Mouse (Mus musculus) heart, embryonic 14.5 days (tissue): Measurements from ENCODE around the gene Ckap5. TPM values are rescaled to one million over a fixed set of nuclear protein-coding genes. Genes with fewer than 3 reads are reported as not detected.
"Not testable (repeated sequence)": the region's sequence is repeated elsewhere in the genome, so short reads cannot be mapped to it uniquely, and the experiment has no call there.

Experiments
- ATAC-seq: fragments of 200-750 bp; cut with Nextera tagmentation; 2 replicates; pipeline ENCODE4 v1.8.0; 2017; ENCODE audit warnings: low read depth, moderate TSS enrichment; ENCODE audit not compliant: insufficient number of reproducible peaks, insufficient read depth, low FRiP score
- H3K27ac ChIP-seq, 2 experiments: fragments of 200-500 bp in 1 of 2; fragments of 300-500 bp in 1 of 2; sonication (generic) in 1 of 2; replicated peaks in 1 of 2; 2 replicates each; pipeline ENCODE4 v1.5.1; 2012 to 2014; ENCODE audit warnings: low read depth in 2 of 2, low read length in 2 of 2, control low read depth in 1 of 2, mild to moderate bottlenecking in 1 of 2, mixed read lengths in 1 of 2; ENCODE audit not compliant: control insufficient read depth in 1 of 2, insufficient read depth in 1 of 2
- H3K27me3 ChIP-seq: fragments of 300-500 bp; sonication (generic); 2 replicates; pipeline ENCODE4 v1.6.1; 2014; ENCODE audit warnings: mild to moderate bottlenecking, low read length, control low read depth; ENCODE audit not compliant: control insufficient read depth, insufficient read depth
- H3K36me3 ChIP-seq: fragments of 300-500 bp; sonication (generic); 2 replicates; pipeline ENCODE4 v1.6.1; 2014; ENCODE audit warnings: mild to moderate bottlenecking, control low read depth, low read length, mixed read lengths; ENCODE audit not compliant: control insufficient read depth, insufficient read depth
- H3K4me1 ChIP-seq, 2 experiments: fragments of 200-500 bp in 1 of 2; fragments of 300-500 bp in 1 of 2; sonication (generic) in 1 of 2; 2 replicates each; pipeline ENCODE4 v1.6.1; 2012 to 2014; ENCODE audit warnings: low read length in 2 of 2, control low read depth in 1 of 2, mixed read lengths in 1 of 2; ENCODE audit not compliant: control insufficient read depth in 2 of 2, insufficient read depth in 2 of 2
- H3K4me2 ChIP-seq: fragments of 300-500 bp; sonication (generic); 2 replicates; pipeline ENCODE4 v1.6.1; 2014; ENCODE audit warnings: mild to moderate bottlenecking, low read length
- H3K4me3 ChIP-seq, 2 experiments: fragments of 200-500 bp in 1 of 2; fragments of 300-500 bp in 1 of 2; sonication (generic) in 1 of 2; 2 replicates each; pipeline ENCODE4 v1.5.1; 2012 to 2014; ENCODE audit warnings: low read length in 2 of 2, mild to moderate bottlenecking in 2 of 2, control low read depth in 1 of 2, low read depth in 1 of 2, moderate library complexity in 1 of 2; ENCODE audit not compliant: control insufficient read depth in 1 of 2, insufficient read depth in 1 of 2
- H3K9ac ChIP-seq: fragments of 300-500 bp; sonication (generic); 2 replicates; pipeline ENCODE4 v1.6.1; 2014; ENCODE audit warnings: mild to moderate bottlenecking, low read length
- H3K9me3 ChIP-seq: fragments of 300-500 bp; sonication (generic); 2 replicates; pipeline ENCODE4 v1.6.1; 2016; ENCODE audit warnings: low read length, control low read depth; ENCODE audit not compliant: control insufficient read depth
- WGBS: fragments of 180-500 bp; shearing (Covaris S2); extraction: QIAGEN DNeasy Blood & Tissue Kit; methylation state at CpG from one replicate; pipeline ENCODE4 v1.1.7; 2014; 5-methylcytosine and 5-hydroxymethylcytosine counted together
- polyA plus RNA-seq: library from polyadenylated mRNA; unstranded; fragments of >200 nt; fragmentation: Nextera tagmentation; extraction: Ambion mirVana; gene quantifications from 2 replicates; pipeline ENCODE4 v1.2.1, GENCODE M21; 2014

The Ckap5 gene
- polyA plus RNA-seq = 63.5 and 68.2 TPM in 2 replicates

DNA sequence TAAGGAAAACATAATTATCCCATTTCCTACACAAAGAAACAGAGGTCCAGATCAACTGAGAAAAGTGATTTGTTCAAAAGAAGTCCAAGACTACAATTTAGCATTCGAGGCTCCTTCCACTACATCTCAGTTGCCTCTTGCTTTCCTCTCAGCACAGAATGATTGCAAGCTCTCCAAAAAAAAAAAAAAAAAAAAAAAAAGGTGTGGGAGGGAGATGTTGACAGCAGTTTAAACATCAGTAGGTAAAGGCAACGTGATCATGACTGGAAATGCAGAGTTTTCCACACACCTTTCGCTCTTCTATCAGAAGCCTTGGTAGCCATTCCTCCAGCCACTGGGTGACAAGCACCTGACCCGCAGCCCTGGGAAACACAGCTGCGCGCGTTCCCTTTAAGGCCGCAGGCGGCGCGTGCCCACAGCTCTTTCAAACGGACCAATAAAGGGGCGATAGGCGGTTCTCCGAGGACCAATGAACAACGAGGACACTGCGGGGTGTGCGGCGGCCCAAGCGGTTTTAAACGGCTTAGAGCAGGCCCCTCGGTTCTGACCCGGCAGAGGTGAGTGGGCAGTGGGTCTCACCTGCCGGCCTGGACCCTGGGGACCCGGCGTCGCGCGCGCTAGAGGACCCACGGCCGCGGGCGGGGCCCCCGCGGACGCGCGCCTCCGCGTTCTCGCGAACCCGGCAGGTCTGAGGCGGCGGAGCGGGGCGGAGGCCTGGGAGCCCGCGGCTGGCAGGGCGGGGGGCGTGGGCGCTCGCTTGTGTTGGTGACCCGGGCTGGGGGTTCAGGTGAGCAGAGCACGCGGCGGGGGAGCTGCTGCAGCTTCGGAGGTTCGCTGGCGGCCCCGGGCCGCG lies at the start of gene Ckap5:
TSS of gene Ckap5 (plus strand) at position 469 of the 853 bp plus-strand sequence.
- Histone ChIP-seq H3K9me3 (peaks cover 4% of the 10 kb centered on the region; the same call in 1 of the 2 replicates), H3K36me3 (peaks cover 4% of the 10 kb centered on the region; the same call in 1 of the 2 replicates), H3K27ac (peak within 1 kb of the TSS; percentile 75 to 80), H3K4me2 (peak within 1 kb of the TSS; percentile 81), H3K4me3 (peak within 1 kb of the TSS; percentile 96 to 99), H3K27me3 (no peaks in the 10 kb centered on the region), H3K9ac (peak within 1 kb of the TSS; percentile 96), H3K4me1 (peaks cover 0 to 16% of the 10 kb centered on the region in 2 experiments; a peak in 2 of 4 replicates)
- ATAC-seq = peak; percentile 96
- WGBS = 1% methylated on average over 58 of the region's 64 CpGs

GRCm38 (mm10) chr2:91476841-91477240 lies 49.7 kb upstream of the Ckap5 start:
- no peak for ATAC-seq
- Histone ChIP-seq H3K36me3 (peaks cover 84% of the 10 kb centered on the region), H3K4me1 (peaks cover 0 to 2% of the 10 kb centered on the region in 2 experiments; a peak in 2 of 4 replicates), H3K4me2 (no peak overlapping the region), H3K9me3 (no peaks in the 10 kb centered on the region), H3K9ac (no peak overlapping the region), H3K27me3 (no peaks in the 10 kb centered on the region), H3K4me3 (no peak overlapping the region), H3K27ac (no peak overlapping the region; a peak in 1 of 4 replicates)
- 78% methylated on average over 7 of the region's 7 CpGs for WGBS

GRCm38 (mm10) chr2:91480399-91480801 lies 46.2 kb upstream of the Ckap5 start:
- 0 out of 2 replicates have a peak, but pooled peaks have one; percentile 21 for ATAC-seq
- WGBS = 88% methylated on average over 9 of the region's 9 CpGs
- peaks cover 70% of the 10 kb centered on the region for H3K36me3 ChIP-seq

DNA sequence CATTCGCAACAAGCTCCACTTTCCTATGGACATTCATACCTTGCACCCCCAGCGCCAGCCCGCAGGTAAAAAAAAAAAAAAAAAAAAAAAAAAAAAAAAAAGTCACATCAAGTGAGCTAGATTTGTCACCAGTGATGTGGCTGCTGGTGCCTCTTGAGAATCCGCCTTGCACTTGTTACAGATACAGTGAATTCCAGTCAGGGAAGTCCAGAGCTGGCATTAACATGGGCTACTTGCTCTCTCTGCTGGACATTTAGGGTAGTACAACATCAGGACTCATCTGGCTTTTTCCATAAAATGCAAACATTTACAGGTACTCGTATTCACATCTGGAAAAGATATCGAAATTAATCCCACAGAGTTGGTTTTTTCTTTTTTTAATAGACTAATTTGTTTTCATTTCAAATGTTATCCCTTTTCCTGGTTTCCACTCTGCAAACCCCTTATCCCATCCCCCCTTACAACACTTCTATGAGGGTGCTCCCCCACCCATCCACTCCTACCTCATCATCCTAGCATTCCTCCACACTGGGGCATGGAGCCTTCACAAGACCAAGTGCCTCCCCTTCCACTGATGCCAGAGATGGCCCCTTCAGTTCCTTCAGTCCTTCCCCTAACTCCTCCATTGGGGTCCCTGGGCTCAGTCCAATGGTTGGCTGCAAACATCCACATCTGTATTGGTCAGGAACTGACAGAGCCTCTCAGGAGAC lies 45.6 kb upstream of the Ckap5 start:
- WGBS = 62% methylated on average over 6 of the region's 6 CpGs
- peaks cover 69% of the 10 kb centered on the region for H3K36me3 ChIP-seq
- no peak overlapping the region for H3K9ac ChIP-seq
- H3K27me3 ChIP-seq = no peaks in the 10 kb centered on the region
- no peak for ATAC-seq
- H3K27ac ChIP-seq = no peak overlapping the region
- peaks cover 0 to 2% of the 10 kb centered on the region in 2 experiments; a peak in 2 of 4 replicates for H3K4me1 ChIP-seq
- no peak overlapping the region for H3K4me3 ChIP-seq
- H3K9me3 ChIP-seq = no peaks in the 10 kb centered on the region
- H3K4me2 ChIP-seq = no peak overlapping the region

More at GRCm38 (mm10) chr2:91480399-91480801, 46.2 kb upstream of the Ckap5 start:
- no peak overlapping the region for H3K27ac ChIP-seq
- H3K4me3 ChIP-seq = no peak overlapping the region
- no peaks in the 10 kb centered on the region for H3K27me3 ChIP-seq
- H3K4me1 ChIP-seq = peaks cover 0 to 2% of the 10 kb centered on the region in 2 experiments; a peak in 2 of 4 replicates
- H3K4me2 ChIP-seq = no peak overlapping the region
- H3K9ac ChIP-seq = no peak overlapping the region
- no peaks in the 10 kb centered on the region for H3K9me3 ChIP-seq

GRCm38 (mm10) chr2:91484698-91485097 lies 41.9 kb upstream of the Ckap5 start:
- no peak overlapping the region for H3K4me3 ChIP-seq
- no peak overlapping the region for H3K4me2 ChIP-seq
- peaks cover 67% of the 10 kb centered on the region for H3K36me3 ChIP-seq
- H3K27ac ChIP-seq = no peak overlapping the region
- H3K4me1 ChIP-seq = no peaks in the 10 kb centered on the region
- ATAC-seq = no peak
- 85% methylated on average over 4 of the region's 4 CpGs for WGBS
- no peaks in the 10 kb centered on the region for H3K27me3 ChIP-seq
- H3K9ac ChIP-seq = no peak overlapping the region
- H3K9me3 ChIP-seq = no peaks in the 10 kb centered on the region

DNA sequence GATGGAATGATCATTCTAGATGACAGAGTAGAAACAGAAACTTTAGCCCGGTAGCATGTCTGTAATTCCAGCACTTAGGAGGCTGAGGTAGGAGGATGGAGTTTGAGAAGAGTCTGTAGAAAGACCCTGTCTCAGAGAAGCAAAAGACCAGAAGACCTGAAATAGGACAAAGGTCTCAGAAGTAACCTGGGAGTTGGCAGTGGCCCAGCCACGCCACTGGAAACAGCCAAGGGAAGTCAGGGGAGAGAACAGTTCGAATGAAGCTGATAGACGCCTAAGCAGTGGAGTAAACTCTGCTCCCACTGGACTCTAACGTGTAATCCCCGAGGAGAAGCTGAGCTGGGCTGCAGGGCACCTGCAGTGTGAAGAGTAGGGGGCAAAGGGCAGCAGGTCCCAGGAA lies 41.3 kb upstream of the Ckap5 start:
- H3K9ac ChIP-seq = no peak overlapping the region
- no peak for ATAC-seq
- no peak overlapping the region for H3K27ac ChIP-seq
- WGBS = 64% methylated on average over 6 of the region's 6 CpGs
- H3K4me1 ChIP-seq = no peaks in the 10 kb centered on the region
- peaks cover 68% of the 10 kb centered on the region for H3K36me3 ChIP-seq
- no peak overlapping the region for H3K4me2 ChIP-seq
- H3K4me3 ChIP-seq = no peak overlapping the region
- H3K9me3 ChIP-seq = no peaks in the 10 kb centered on the region
- H3K27me3 ChIP-seq = no peaks in the 10 kb centered on the region

DNA sequence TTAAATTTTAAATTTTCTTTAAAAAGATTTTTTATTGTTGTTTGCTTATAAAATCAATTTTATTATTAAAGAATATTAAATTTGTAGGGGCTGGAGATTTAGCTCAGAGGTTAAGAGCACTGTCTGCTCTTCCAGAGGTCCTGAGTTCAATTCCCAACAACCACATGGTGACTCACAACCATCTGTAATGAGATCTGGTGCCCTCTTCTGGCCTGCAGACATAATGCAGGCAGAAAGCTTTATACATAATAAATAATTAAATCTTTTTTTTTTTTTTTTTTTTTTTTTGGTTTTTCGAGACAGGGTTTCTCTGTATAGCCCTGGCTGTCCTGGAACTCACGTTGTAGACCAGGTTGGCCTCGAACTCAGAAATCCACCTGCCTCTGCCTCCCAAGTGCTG lies 39.3 kb upstream of the Ckap5 start:
- ATAC-seq, H3K27me3 ChIP-seq, H3K4me2 ChIP-seq, H3K4me3 ChIP-seq, H3K27ac ChIP-seq, H3K9me3 ChIP-seq, H3K4me1 ChIP-seq, H3K9ac ChIP-seq: not testable (repeated sequence)
- WGBS = 38% methylated on average over 1 of the region's 3 CpGs
- peaks cover 78% of the 10 kb centered on the region for H3K36me3 ChIP-seq
